Mouse (Mus musculus) heart, embryonic 16.5 days (tissue): ENCODE measurements around the gene Mvb12a. TPM values are rescaled to one million over a fixed set of nuclear protein-coding genes. Genes with fewer than 3 reads are reported as not detected.

Source experiments
- ATAC-seq: fragments of 200-750 bp; cut with Nextera tagmentation; replicated peaks from 2 replicates; pipeline ENCODE4 v1.8.0; 2017; ENCODE audit warnings: moderate number of reproducible peaks; ENCODE audit not compliant: insufficient read depth, low FRiP score; ENCODE audit errors: extremely low read depth
- H3K27ac ChIP-seq: fragments of 300-500 bp; sonication (generic); 2 replicates; pipeline ENCODE4 v1.5.1; 2014; ENCODE audit warnings: mild to moderate bottlenecking, low read length, control low read depth, moderate library complexity
- H3K27me3 ChIP-seq: fragments of 300-500 bp; sonication (generic); 2 replicates; pipeline ENCODE4 v1.6.1; 2014; ENCODE audit warnings: low read length, mixed read lengths; ENCODE audit not compliant: control insufficient read depth, insufficient read depth
- H3K36me3 ChIP-seq: fragments of 300-500 bp; sonication (generic); 2 replicates; pipeline ENCODE4 v1.6.1; 2014; ENCODE audit not compliant: control insufficient read depth, insufficient read depth
- H3K4me1 ChIP-seq: fragments of 300-500 bp; sonication (generic); 2 replicates; pipeline ENCODE4 v1.6.1; 2014; ENCODE audit warnings: low read length, mixed read lengths; ENCODE audit not compliant: control insufficient read depth, insufficient read depth
- H3K4me2 ChIP-seq: fragments of 300-500 bp; sonication (generic); 2 replicates; pipeline ENCODE4 v1.6.1; 2014; ENCODE audit warnings: low read depth, mild to moderate bottlenecking, control low read depth, low read length
- H3K4me3 ChIP-seq: fragments of 300-500 bp; sonication (generic); 2 replicates; pipeline ENCODE4 v1.5.1; 2014; ENCODE audit warnings: mild to moderate bottlenecking, control low read depth, low read length
- H3K9ac ChIP-seq: fragments of 300-500 bp; sonication (generic); 2 replicates; pipeline ENCODE4 v1.6.1; 2014; ENCODE audit warnings: low read length, control low read depth
- H3K9me3 ChIP-seq: fragments of 300-500 bp; sonication (generic); replicated peaks from 2 replicates; pipeline ENCODE4 v1.6.1; 2016; ENCODE audit warnings: low read length; ENCODE audit not compliant: control insufficient read depth
- WGBS: fragments of 180-500 bp; shearing (Covaris S2); extraction: QIAGEN DNeasy Blood & Tissue Kit; methylation state at CpG from one replicate; pipeline ENCODE4 v1.1.7; 2014; 5-methylcytosine and 5-hydroxymethylcytosine counted together
- polyA plus RNA-seq: library from polyadenylated mRNA; unstranded; fragments of >200 nt; fragmentation: Nextera tagmentation; extraction: Ambion mirVana; gene quantifications from 2 replicates; pipeline ENCODE4 v1.2.1, GENCODE M21; 2015

Mvb12a gene
- polyA plus RNA-seq, 1 experiment from 2014 or later, result 60.3 TPM

DNA sequence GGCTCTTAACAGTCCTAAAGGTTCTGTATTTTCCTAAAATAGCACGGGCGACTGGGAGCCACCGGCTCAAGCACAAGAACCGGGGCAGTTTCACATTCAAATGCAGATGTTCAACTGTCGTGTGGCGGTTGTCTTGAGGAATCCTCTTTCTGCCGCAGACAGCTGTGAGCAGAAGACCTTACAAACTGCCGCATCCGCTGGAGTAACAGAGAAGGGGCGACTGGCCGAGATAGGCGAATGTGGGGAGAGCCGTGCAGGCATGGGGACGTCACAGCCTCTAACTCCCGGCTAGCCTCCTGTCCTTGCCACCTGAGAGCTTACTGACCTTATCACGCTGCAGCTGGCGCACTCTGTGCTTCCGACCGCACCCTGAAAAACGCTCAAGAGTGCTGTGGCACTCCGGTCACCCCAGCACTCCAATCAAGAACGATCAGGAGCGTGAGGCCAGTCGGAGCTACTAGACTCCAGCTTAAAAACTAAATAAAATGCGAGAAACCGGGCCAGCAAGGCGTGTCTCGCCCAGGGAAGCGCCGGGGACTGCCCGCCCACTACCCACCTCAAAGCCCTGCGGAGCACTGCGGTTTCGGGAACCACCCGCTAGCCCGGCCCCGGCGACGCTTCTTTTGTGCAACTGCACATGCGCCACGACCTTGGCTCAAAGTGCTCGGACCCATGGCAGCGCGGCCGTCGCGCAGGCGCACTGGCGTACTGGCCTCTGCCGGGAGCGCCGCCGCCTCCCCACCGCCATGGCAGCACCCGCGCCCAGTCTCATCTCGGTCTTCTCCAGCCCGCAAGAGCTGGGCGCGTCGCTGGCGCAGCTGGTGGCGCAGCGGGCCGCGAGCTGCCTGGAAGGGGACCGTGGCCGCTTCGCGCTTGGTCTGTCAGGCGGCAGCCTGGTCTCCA, 49.0 kb downstream of the Mvb12a start, which contains the start of gene Pgls:
Gene Pgls (plus strand): TSS at position 706 of the 903 bp plus-strand sequence.
- peak; percentile 88 for ATAC-seq
- Histone ChIP-seq H3K27me3 (no peaks in the 10 kb centered on the region), H3K9me3 (no peaks in the 10 kb centered on the region), H3K4me1 (peaks cover 22% of the 10 kb centered on the region), H3K4me3 (peak within 1 kb of the TSS; percentile 87), H3K4me2 (peak within 1 kb of the TSS; percentile 98), H3K36me3 (no peaks in the 10 kb centered on the region), H3K9ac (peak within 1 kb of the TSS; percentile 98), H3K27ac (peak within 1 kb of the TSS; percentile 100)
- under 1% methylated on average over 71 of the region's 71 CpGs for WGBS

DNA sequence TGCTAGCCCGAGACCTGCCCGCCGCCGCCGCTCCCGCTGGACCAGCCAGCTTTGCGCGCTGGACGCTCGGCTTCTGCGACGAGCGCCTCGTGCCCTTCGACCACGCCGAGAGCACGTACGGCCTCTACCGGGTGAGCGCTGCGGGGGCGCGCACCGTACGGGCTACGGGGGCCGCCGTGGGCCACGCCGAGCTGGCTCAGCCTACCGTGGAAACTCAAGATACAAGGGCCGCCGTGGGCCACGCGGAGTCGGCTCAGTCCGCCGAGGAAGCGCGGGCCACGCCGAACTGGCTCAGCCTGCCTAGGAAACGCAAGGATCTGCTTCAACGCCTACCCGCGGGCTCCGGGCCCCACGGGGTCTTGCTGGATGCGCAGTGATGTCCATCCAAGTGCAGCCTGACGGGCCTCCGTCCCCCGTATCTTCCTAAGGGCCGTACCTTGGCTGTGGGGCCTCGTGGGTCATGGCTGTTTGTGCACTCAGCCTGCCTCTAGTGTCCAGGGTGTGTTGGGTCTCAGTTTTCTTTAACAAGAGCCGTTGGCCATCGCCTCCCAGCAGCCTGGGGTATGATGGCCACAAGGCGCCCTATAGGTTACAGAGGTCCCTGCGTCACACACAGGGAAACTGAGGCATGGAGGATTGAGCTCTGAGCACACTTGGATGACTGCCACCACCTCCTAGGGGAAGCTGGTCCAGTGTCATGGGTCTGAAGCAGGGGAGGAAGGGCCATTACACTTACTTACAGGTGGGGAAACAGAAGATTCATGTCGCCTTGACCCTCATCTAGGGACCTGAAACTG, 49.9 kb downstream of the Mvb12a start:
- H3K4me3 ChIP-seq, result peak overlapping the region; percentile 87
- no peaks in the 10 kb centered on the region for H3K36me3 ChIP-seq
- peak; percentile 78 for ATAC-seq
- WGBS, result 4% methylated on average over 60 of the region's 60 CpGs
- no peaks in the 10 kb centered on the region for H3K27me3 ChIP-seq
- H3K4me2 ChIP-seq, result peak overlapping the region; percentile 98
- H3K9ac ChIP-seq, result peak overlapping the region; percentile 98
- peak overlapping the region; percentile 100 for H3K27ac ChIP-seq
- H3K4me1 ChIP-seq, result peaks cover 22% of the 10 kb centered on the region
- no peaks in the 10 kb centered on the region for H3K9me3 ChIP-seq

DNA sequence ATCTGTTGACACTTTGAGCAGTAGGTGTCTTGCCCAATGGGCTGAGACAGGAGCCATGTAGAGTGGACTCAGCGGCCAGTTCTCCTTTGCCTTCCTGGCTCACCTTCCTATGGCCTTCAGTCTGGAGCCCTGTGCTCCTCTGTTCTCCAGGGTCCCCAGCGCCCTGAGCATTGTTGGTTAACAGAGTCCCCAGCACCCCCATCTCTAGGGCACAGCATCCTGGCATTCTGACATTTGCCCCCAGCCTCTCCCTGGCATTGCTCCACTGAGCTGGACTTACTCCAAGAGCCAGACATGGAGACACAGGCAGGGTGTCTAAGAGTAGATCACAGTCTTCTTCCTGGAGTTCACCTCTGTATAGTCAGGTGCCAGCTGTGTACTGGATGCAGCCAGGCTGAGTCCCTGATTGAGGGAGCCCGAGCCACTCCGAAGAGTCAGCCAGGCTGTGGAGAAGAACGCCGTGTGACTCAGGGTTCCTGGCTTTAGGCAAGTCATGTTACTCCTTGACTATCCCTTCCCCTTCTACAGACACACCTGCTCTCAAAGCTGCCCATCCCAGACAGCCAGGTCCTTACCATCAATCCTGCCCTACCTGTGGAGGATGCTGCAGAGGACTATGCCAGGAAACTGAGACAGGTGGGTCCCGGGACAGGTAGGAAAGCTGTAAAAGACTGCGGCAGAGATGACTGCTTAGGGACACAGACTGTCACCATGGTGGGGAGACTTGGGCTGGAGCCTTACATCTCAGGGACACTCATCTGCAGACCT, 51.0 kb downstream of the Mvb12a start:
- no peak overlapping the region for H3K4me3 ChIP-seq
- no peak overlapping the region for H3K9ac ChIP-seq
- WGBS, result 88% methylated on average over 8 of the region's 8 CpGs
- no peaks in the 10 kb centered on the region for H3K9me3 ChIP-seq
- H3K4me2 ChIP-seq, result no peak overlapping the region
- no peak for ATAC-seq
- no peaks in the 10 kb centered on the region for H3K27me3 ChIP-seq
- no peaks in the 10 kb centered on the region for H3K36me3 ChIP-seq
- H3K4me1 ChIP-seq, result peaks cover 22% of the 10 kb centered on the region
- no peak overlapping the region for H3K27ac ChIP-seq

DNA sequence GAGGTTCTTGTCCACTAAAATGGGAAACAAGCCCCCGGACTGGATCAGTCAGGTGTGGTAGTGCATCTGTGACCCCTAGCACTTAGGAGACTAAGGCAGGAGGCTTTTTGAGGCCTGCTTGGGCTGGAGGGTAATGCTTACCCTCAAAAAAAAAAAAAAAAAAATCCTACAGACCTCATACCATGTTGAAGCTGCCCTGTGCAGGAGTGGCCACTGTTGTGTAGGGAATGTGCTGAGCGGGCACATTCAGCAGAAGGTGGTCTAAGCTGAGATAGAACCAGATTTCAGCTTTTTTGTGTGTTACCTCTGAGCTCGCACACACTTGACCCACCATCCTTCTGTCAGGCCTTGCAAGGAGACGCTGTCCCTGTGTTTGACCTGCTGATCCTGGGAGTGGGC, 51.6 kb downstream of the Mvb12a start:
- no peak overlapping the region for H3K9ac ChIP-seq
- H3K9me3 ChIP-seq, result no peaks in the 10 kb centered on the region
- H3K36me3 ChIP-seq, result no peaks in the 10 kb centered on the region
- WGBS, result 95% methylated on average over 4 of the region's 4 CpGs
- no peak overlapping the region for H3K27ac ChIP-seq
- peaks cover 22% of the 10 kb centered on the region for H3K4me1 ChIP-seq
- no peaks in the 10 kb centered on the region for H3K27me3 ChIP-seq
- no peak for ATAC-seq
- no peak overlapping the region for H3K4me2 ChIP-seq
- no peak overlapping the region for H3K4me3 ChIP-seq

DNA sequence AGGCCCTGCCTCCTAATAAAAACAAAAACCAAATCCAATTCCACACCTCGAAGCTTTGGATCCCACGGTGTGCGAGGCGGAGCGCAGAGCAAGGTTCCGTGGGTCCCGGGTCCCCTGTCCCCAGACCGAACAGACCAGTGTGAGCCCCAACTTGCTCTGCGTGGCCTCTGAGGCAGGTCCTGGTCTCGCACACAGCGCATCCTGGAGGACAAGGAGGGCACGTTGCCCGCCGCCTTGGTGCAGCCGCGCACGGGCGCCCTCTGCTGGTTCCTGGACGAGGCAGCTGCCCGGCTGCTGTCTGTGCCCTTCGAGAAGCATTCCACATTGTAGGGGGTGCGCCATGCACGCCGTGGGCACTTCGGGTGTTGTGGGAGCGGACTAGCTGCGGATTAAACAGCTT, 53.1 kb downstream of the Mvb12a start:
- Histone ChIP-seq H3K4me3 (no peak overlapping the region), H3K4me1 (peaks cover 18% of the 10 kb centered on the region), H3K27ac (no peak overlapping the region), H3K9ac (no peak overlapping the region), H3K9me3 (no peaks in the 10 kb centered on the region), H3K4me2 (no peak overlapping the region), H3K27me3 (peaks cover 6% of the 10 kb centered on the region), H3K36me3 (no peaks in the 10 kb centered on the region)
- 8% methylated on average over 27 of the region's 27 CpGs for WGBS
- 0 out of 2 replicates have a peak, but pooled peaks have one; percentile 5 for ATAC-seq

DNA sequence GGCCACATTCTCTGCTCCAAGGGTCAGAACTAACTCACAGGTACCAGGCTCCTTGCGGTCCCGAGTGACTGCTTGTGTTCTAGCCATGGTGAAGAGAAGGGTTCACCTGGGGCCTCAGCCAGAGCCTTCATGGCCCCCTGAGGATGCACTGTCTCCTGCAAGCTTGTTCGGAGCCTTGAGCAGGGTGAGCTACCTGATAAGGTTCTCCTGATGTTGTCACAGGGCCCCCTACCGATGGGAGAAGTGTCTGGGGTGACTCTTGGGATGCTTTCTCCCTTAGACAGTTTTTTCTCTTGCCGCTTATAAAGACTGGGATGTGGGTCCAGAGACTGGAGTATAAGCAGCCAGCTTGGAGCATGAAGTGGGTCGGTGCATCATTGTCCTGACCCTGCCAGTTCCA, 53.7 kb downstream of the Mvb12a start:
- Histone ChIP-seq H3K9me3 (no peaks in the 10 kb centered on the region), H3K9ac (no peak overlapping the region), H3K27ac (no peak overlapping the region), H3K4me2 (no peak overlapping the region), H3K36me3 (no peaks in the 10 kb centered on the region), H3K4me3 (no peak overlapping the region), H3K4me1 (peaks cover 15% of the 10 kb centered on the region), H3K27me3 (peaks cover 7% of the 10 kb centered on the region)
- 54% methylated on average over 6 of the region's 6 CpGs for WGBS
- ATAC-seq, result no peak

DNA sequence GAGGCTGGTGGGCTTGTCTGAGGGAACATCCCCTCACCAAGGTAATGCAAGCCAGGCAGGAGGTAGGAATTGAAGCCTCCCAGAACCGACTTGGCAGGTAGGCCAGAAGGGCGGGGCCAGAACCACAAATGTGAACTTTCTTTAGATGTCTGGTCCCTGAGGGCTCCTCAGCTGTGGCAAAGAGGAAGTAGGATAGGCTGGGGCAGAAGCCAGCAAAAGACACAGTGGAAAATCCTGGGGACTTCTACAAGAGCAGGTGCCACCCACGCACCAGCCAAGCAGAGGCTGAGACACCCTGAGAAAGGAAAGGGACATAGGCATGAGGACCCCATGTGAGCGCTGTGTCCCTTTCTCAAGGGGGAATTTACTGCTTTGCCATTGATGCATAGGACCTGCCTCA, 54.1 kb downstream of the Mvb12a start:
- Histone ChIP-seq H3K27me3 (peaks cover 11% of the 10 kb centered on the region), H3K9ac (no peak overlapping the region), H3K4me1 (peaks cover 15% of the 10 kb centered on the region), H3K36me3 (no peaks in the 10 kb centered on the region), H3K4me2 (no peak overlapping the region), H3K4me3 (no peak overlapping the region), H3K27ac (no peak overlapping the region), H3K9me3 (no peaks in the 10 kb centered on the region)
- ATAC-seq, result no peak
- WGBS, result 70% methylated on average over 4 of the region's 4 CpGs

DNA sequence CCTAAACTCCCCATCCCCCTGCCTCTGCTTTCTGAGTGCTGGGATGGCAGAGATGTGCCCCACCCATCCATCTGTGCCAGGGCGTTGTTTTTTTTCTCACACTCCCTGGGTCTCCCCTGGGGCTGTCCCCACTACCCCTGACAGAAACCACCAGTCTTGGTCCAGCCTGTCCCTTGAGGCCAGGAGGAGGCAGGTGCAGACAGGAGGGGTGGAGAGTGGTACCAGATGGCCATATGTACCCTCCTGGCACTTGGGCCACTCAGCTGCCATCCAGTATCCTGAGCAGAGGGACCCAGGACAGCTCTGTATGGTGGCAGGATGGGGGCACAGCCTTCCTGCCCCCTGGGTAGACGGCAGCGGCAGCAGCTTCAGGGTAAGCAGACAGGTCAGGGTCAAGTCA, 54.7 kb downstream of the Mvb12a start, which contains the start of gene Fam129c:
Gene Fam129c (plus strand): TSS at position 198 of the 400 bp plus-strand sequence.
- H3K27me3 ChIP-seq, result peaks cover 18% of the 10 kb centered on the region
- H3K4me1 ChIP-seq, result peaks cover 21% of the 10 kb centered on the region
- no peak within 1 kb of the TSS for H3K4me3 ChIP-seq
- no peaks in the 10 kb centered on the region for H3K9me3 ChIP-seq
- no peak within 1 kb of the TSS for H3K27ac ChIP-seq
- 81% methylated on average over 3 of the region's 3 CpGs for WGBS
- H3K9ac ChIP-seq, result no peak within 1 kb of the TSS
- no peak within 1 kb of the TSS for H3K4me2 ChIP-seq
- no peak for ATAC-seq
- no peaks in the 10 kb centered on the region for H3K36me3 ChIP-seq
